Mouse (Mus musculus): ENCODE measurements around the gene Bicd2. TPM values are rescaled to one million over a fixed set of nuclear protein-coding genes. Genes with fewer than 3 reads are reported as not detected.

Gene Bicd2
- total and polyA plus RNA-seq, 3 experiments = 11.6 to 19.9 (median 19.5) TPM

GRCm38 (mm10) chr13:49321452-49321851 is 19.9 kb upstream of the Bicd2 start:
- Histone ChIP-seq H3K9me3 (replicated peaks) (no peaks in the 10 kb centered on the region), H3K36me3 (replicated peaks) (no peaks in the 10 kb centered on the region), H3K4me3 (ENCODE audit: low read depth, low read length) (no peak overlapping the region), H3K4me1 (ENCODE audit: insufficient read depth, low read depth, low read length) (no peaks in the 10 kb centered on the region; the same call in 1 of the 2 replicates), H3K27me3 (ENCODE audit: insufficient read depth, low read length) (peaks cover 64% of the 10 kb centered on the region)
- DNase-seq (ENCODE audit: low spot score) = no peak
- no peak for ATAC-seq (ENCODE audit: extremely low read depth, insufficient number of reproducible peaks, low FRiP score, poor library complexity, severe bottlenecking)
- TF ChIP-seq TAL1 (conservative IDR thresholded peaks at IDR 0.05; ENCODE audit: low read depth, low read length) (no peak), POLR2AphosphoS5 (IDR thresholded peaks at IDR 0.05; ENCODE audit: insufficient replicate concordance, low read depth, low read length) (no peak), GATA2 (IDR thresholded peaks at IDR 0.05; ENCODE audit: borderline replicate concordance, low read depth, low read length) (no peak), GATA1 (IDR thresholded peaks at IDR 0.05; ENCODE audit: borderline replicate concordance, low read length) (no peak), CTCF (IDR thresholded peaks at IDR 0.05; ENCODE audit: low read depth, low read length) (no peak)

GRCm38 (mm10) chr13:49322169-49322568 is 19.2 kb upstream of the Bicd2 start:
- no peak for TF ChIP-seq TAL1 (conservative IDR thresholded peaks at IDR 0.05; ENCODE audit: low read depth, low read length)
- TF ChIP-seq GATA2 (IDR thresholded peaks at IDR 0.05; ENCODE audit: borderline replicate concordance, low read depth, low read length) = no peak
- TF ChIP-seq POLR2AphosphoS5 (IDR thresholded peaks at IDR 0.05; ENCODE audit: insufficient replicate concordance, low read depth, low read length) = no peak
- no peak for TF ChIP-seq GATA1 (IDR thresholded peaks at IDR 0.05; ENCODE audit: borderline replicate concordance, low read length)
- TF ChIP-seq CTCF (IDR thresholded peaks at IDR 0.05; ENCODE audit: low read depth, low read length) = no peak
- no peak for ATAC-seq (ENCODE audit: extremely low read depth, insufficient number of reproducible peaks, low FRiP score, poor library complexity, severe bottlenecking)
- Histone ChIP-seq H3K27me3 (ENCODE audit: insufficient read depth, low read length) (peaks cover 64% of the 10 kb centered on the region), H3K36me3 (replicated peaks) (no peaks in the 10 kb centered on the region), H3K4me1 (ENCODE audit: insufficient read depth, low read depth, low read length) (no peaks in the 10 kb centered on the region; the same call in 1 of the 2 replicates), H3K4me3 (ENCODE audit: low read depth, low read length) (no peak overlapping the region), H3K9me3 (replicated peaks) (no peaks in the 10 kb centered on the region)
- no peak for DNase-seq (ENCODE audit: low spot score)

GRCm38 (mm10) chr13:49322739-49323138 is 18.6 kb upstream of the Bicd2 start:
- Histone ChIP-seq H3K36me3 (replicated peaks) (no peaks in the 10 kb centered on the region), H3K4me1 (ENCODE audit: insufficient read depth, low read depth, low read length) (no peaks in the 10 kb centered on the region; the same call in 1 of the 2 replicates), H3K4me3 (ENCODE audit: low read depth, low read length) (no peak overlapping the region), H3K27me3 (ENCODE audit: insufficient read depth, low read length) (peaks cover 59% of the 10 kb centered on the region), H3K9me3 (replicated peaks) (no peaks in the 10 kb centered on the region)
- no peak for TF ChIP-seq TAL1 (conservative IDR thresholded peaks at IDR 0.05; ENCODE audit: low read depth, low read length)
- TF ChIP-seq GATA1 (IDR thresholded peaks at IDR 0.05; ENCODE audit: borderline replicate concordance, low read length) = no peak
- no peak for TF ChIP-seq POLR2AphosphoS5 (IDR thresholded peaks at IDR 0.05; ENCODE audit: insufficient replicate concordance, low read depth, low read length)
- no peak for TF ChIP-seq GATA2 (IDR thresholded peaks at IDR 0.05; ENCODE audit: borderline replicate concordance, low read depth, low read length)
- TF ChIP-seq CTCF (IDR thresholded peaks at IDR 0.05; ENCODE audit: low read depth, low read length) = no peak
- ATAC-seq (ENCODE audit: extremely low read depth, insufficient number of reproducible peaks, low FRiP score, poor library complexity, severe bottlenecking) = no peak
- DNase-seq (ENCODE audit: low spot score) = no peak

GRCm38 (mm10) chr13:49324871-49325270 is 16.5 kb upstream of the Bicd2 start:
- ATAC-seq (ENCODE audit: extremely low read depth, insufficient number of reproducible peaks, low FRiP score, poor library complexity, severe bottlenecking) = no peak
- DNase-seq (ENCODE audit: low spot score) = no peak
- TF ChIP-seq TAL1 (conservative IDR thresholded peaks at IDR 0.05; ENCODE audit: low read depth, low read length) = no peak
- TF ChIP-seq GATA1 (IDR thresholded peaks at IDR 0.05; ENCODE audit: borderline replicate concordance, low read length) = no peak
- TF ChIP-seq CTCF (IDR thresholded peaks at IDR 0.05; ENCODE audit: low read depth, low read length) = no peak
- TF ChIP-seq POLR2AphosphoS5 (IDR thresholded peaks at IDR 0.05; ENCODE audit: insufficient replicate concordance, low read depth, low read length) = no peak
- no peak for TF ChIP-seq GATA2 (IDR thresholded peaks at IDR 0.05; ENCODE audit: borderline replicate concordance, low read depth, low read length)
- Histone ChIP-seq H3K4me3 (ENCODE audit: low read depth, low read length) (no peak overlapping the region), H3K4me1 (ENCODE audit: insufficient read depth, low read depth, low read length) (no peaks in the 10 kb centered on the region; the same call in 1 of the 2 replicates), H3K9me3 (replicated peaks) (no peaks in the 10 kb centered on the region), H3K27me3 (ENCODE audit: insufficient read depth, low read length) (peaks cover 46% of the 10 kb centered on the region), H3K36me3 (replicated peaks) (no peaks in the 10 kb centered on the region)

- Histone ChIP-seq H3K4me1 (ENCODE audit: insufficient read depth, low read depth, low read length) (no peaks in the 10 kb centered on the region; the same call in 1 of the 2 replicates), H3K36me3 (replicated peaks) (no peaks in the 10 kb centered on the region), H3K27me3 (ENCODE audit: insufficient read depth, low read length) (peaks cover 33% of the 10 kb centered on the region), H3K9me3 (replicated peaks) (no peaks in the 10 kb centered on the region), H3K4me3 (ENCODE audit: low read depth, low read length) (no peak overlapping the region)
- ATAC-seq (ENCODE audit: extremely low read depth, insufficient number of reproducible peaks, low FRiP score, poor library complexity, severe bottlenecking) (peak; percentile 34), DNase-seq (ENCODE audit: low spot score) (no peak)
- peak; percentile 15; the same call in 1 of the 2 replicates for TF ChIP-seq CTCF (IDR thresholded peaks at IDR 0.05; ENCODE audit: low read depth, low read length)
- no peak for TF ChIP-seq GATA2 (IDR thresholded peaks at IDR 0.05; ENCODE audit: borderline replicate concordance, low read depth, low read length)
- no peak for TF ChIP-seq GATA1 (IDR thresholded peaks at IDR 0.05; ENCODE audit: borderline replicate concordance, low read length)
- TF ChIP-seq POLR2AphosphoS5 (IDR thresholded peaks at IDR 0.05; ENCODE audit: insufficient replicate concordance, low read depth, low read length) = no peak
- no peak for TF ChIP-seq TAL1 (conservative IDR thresholded peaks at IDR 0.05; ENCODE audit: low read depth, low read length)
Measured at GRCm38 (mm10) chr13:49326246-49327206, 14.9 kb upstream of the Bicd2 start.

- TF ChIP-seq GATA2 (IDR thresholded peaks at IDR 0.05; ENCODE audit: borderline replicate concordance, low read depth, low read length) (no peak), POLR2AphosphoS5 (IDR thresholded peaks at IDR 0.05; ENCODE audit: insufficient replicate concordance, low read depth, low read length) (no peak), GATA1 (IDR thresholded peaks at IDR 0.05; ENCODE audit: borderline replicate concordance, low read length) (no peak), TAL1 (conservative IDR thresholded peaks at IDR 0.05; ENCODE audit: low read depth, low read length) (no peak), CTCF (IDR thresholded peaks at IDR 0.05; ENCODE audit: low read depth, low read length) (no peak)
- ATAC-seq (ENCODE audit: extremely low read depth, insufficient number of reproducible peaks, low FRiP score, poor library complexity, severe bottlenecking) = no peak
- H3K4me1 ChIP-seq (ENCODE audit: insufficient read depth, low read depth, low read length) = no peaks in the 10 kb centered on the region
Measured at GRCm38 (mm10) chr13:49328101-49328500, 13.3 kb upstream of the Bicd2 start.

More at GRCm38 (mm10) chr13:49328101-49328500, 13.3 kb upstream of the Bicd2 start:
- Histone ChIP-seq H3K27me3 (ENCODE audit: insufficient read depth, low read length) (peaks cover 22% of the 10 kb centered on the region), H3K36me3 (replicated peaks) (no peaks in the 10 kb centered on the region), H3K4me3 (ENCODE audit: low read depth, low read length) (no peak overlapping the region), H3K9me3 (replicated peaks) (no peaks in the 10 kb centered on the region)
- DNase-seq (ENCODE audit: low spot score) = no peak
